Mouse (Mus musculus) cerebellum, postnatal 25 days (tissue): ENCODE results near the gene Zfp664.

Source experiments
- DNase-seq, 2 experiments: peaks; one replicate each; pipeline ENCODE4 v3.0.0; 2021; ENCODE audit warnings: mixed read lengths in 2 of 2

Zfp664 gene

GRCm38 (mm10) chr5:124862013-124862866 lies at the start of gene Zfp664, which contains the start of gene Ccdc92:
Gene Zfp664, plus strand, starts transcription at chr5:124862691.
Gene Ccdc92, minus strand, starts transcription at chr5:124862424.
- DNase-seq: peak; percentile 95 to 99

DNA sequence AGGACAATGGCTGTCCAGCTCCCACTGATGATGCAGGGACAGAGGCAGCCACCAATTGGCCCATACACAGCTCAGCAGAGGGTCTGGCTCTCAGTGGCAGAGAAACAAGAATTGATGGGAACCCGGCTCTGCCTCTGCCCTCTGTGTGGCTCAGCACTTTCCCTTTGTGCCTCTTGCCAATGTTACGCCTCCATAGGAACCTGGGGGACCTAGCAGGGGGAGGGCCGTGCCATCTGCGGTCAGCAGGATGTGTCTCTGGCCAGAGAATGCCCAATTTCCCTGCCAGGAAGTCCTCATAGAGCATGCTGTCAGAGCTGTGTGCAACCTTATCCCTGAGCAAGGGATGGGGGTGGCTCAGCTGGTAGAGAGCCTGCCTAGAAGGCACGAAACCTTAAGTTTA lies 47.7 kb upstream of the Zfp664 start:
- DNase-seq: peak; percentile 89 to 90

GRCm38 (mm10) chr5:124817050-124817449 lies 45.4 kb upstream of the Zfp664 start:
- DNase-seq: peak in 1 of 2 experiments; percentile 62

DNA sequence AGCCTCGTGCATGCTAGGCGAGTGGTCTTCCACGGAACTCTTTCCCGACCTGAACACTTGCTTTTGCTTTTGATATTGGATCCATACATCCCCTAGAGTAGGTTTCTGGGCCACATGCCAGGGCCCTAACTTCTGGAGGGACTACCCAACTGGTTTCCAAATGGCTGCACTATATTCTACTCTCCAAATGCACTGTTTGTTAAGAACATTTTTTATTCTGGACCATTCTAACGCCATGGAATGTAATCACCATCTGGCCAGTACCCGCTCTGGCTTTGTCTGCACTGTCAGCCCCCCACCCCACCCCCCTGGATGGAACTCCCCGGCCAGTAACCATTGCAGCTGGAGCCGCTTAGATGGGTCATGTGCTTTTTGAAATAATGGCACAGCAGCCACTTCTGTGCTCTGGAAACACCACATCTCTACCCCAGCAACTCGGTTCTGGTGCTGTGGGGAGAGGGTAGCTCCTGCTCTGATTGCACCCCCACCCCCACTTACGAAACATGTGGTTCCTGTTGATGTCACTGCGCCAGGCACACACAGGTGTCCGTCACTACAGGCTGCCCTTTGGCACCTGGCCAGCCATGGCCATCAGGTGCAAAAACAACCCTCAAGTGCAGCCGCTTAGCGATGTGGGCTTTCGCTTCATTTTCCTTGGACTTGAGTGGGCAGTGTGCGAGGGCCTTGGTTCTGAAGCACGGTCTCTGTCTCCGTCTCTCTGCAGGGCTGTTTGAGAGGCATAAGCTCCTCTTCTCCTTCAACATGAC lies 40.2 kb upstream of the Zfp664 start:
- peak; percentile 56 to 73 for DNase-seq

DNA sequence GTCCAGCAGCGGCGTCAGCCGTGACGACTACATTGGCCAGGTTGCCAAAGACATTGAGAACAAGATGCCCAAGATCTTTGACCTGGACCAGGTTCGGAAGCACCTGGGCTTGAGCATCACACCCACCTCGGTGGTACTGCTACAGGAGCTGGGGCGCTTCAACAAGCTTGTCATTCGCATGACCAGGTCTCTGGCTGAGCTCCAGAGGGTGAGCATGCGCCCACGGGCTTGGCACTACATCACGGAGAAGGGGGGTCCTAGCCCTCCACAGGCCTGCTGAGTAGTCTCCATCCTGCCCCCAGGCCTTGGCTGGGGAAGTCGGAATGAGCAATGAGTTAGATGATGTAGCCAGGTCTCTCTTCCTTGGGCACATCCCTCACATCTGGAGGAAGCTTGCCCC lies 32.2 kb upstream of the Zfp664 start:
- DNase-seq: peak in 1 of 2 experiments; percentile 60

DNA sequence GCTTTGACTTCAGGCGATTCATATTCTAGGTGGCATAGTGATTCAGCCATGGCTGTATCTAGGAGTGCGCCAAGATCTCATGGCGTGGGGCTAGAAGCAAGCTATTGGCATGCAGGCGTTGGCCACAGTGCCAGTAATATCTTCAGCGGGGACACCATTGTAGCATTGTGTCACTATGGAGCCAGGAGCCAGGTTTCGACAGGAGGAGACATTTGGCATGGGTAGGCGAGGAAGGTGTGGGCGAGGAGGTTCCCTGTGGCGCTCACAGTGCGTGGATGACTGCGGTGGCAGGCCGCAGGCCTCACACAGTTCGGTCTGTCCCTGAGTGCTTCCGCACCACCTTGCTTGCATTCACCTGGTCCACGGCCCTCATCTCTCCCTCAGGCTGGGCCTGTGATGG lies 27.3 kb upstream of the Zfp664 start:
- peak; percentile 94 for DNase-seq

DNA sequence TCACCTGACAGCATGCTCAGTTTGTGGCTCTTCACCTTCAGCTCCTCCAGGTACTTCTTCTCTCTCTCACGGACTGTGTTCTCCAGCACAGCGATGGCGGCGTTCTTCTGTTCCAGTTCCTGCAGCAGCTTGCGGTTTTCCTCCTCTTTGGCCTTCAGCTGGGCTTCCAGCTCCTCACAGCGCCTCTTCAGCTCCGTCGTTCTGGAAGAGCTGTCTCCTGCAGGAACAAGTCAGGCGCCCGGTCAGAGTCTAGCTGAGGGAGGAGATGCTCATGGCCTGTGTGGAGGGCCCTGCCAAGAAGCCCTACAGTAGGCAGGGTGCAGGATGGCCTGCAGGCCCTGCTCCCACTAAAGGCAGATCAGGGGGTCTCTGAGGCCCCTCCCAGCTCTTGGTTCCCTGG lies 26.4 kb upstream of the Zfp664 start:
- DNase-seq: peak; percentile 56 to 69

GRCm38 (mm10) chr5:124836621-124837020 lies 25.9 kb upstream of the Zfp664 start:
- peak; percentile 92 to 94 for DNase-seq

DNA sequence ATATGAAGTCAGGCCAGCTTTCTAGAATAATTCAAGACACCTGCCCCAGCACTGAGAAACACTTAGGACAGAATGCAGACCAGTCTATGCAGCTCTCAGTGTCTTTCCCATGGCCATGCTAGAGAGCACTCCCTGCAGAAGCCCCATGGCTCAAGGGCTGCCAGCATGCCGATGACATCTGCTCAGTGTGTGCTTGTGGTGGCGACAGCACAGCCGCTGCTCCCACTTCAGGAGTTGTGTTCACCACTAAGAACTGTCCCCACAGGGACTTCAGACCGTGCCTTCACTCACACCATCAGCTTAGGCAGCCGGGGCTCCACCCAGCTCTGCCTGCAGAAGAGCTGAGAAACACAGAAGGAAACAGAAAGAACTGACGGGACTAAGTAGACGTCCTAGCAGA lies 22.3 kb upstream of the Zfp664 start:
- no peak for DNase-seq

DNA sequence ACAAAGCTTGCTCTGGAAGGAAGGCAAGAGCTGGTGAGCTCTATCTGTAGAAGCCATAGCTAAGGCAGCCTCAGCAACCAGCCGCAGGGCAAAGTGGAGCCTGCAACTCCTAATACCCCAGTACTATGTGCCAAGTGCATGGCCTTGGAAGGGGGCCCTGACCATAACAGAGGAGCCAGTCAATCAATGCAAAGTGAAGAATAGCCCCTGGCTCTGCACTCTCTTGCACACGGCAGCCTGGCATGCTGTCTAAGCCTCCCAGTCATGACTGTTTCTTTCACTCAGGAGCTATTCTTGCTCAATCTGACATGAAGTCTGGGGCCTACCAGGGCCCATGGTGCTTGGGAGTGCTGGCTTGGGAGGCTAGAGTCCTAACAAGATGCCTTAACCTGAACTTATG lies 21.8 kb upstream of the Zfp664 start:
- peak in 1 of 2 experiments; percentile 27 for DNase-seq

DNA sequence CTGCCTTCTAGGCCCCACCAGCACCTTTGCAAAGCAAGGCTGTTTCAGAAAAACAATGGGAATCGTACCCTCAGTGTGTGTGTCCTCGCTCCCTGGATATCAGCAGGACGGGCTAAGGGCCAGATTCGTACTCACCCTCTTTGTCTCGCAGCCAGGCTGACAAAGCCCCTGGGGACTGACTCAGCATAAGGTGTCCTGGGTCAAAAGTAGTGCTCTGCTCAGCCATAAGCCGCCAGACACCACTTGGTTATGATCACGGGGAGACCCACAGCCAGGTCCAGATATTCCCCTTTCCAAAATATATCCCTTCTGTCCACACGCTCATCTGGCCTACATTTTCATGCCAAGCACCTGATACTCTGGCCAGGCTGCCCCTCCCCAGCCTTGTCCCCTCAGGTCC lies 19.1 kb upstream of the Zfp664 start:
- peak; percentile 66 to 74 for DNase-seq

- DNase-seq: no peak
Measured at GRCm38 (mm10) chr5:124844929-124845328, 17.6 kb upstream of the Zfp664 start.

DNA sequence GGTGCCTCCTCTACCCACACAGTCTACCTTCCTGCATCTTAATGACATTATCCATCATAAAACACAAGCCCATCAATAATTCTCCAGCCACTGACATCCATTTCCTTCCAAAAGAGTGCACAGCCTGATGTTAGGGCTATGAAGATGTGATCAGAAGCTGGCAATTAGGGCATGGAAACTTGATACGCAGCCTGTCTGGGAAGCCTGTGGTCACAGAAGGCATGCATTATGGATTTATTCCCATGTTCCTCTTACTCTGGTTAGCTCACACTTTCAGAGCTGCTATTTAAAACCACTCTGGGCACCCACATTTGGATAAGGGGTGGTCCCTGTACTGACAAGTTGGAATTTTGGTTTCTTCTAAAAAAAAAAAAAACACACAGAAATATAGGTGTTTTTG lies 15.5 kb upstream of the Zfp664 start:
- DNase-seq: no peak

GRCm38 (mm10) chr5:124848994-124849393 lies 13.5 kb upstream of the Zfp664 start:
- DNase-seq: no peak

GRCm38 (mm10) chr5:124851572-124851971 lies 10.9 kb upstream of the Zfp664 start:
- peak; percentile 57 to 64 for DNase-seq

- no peak for DNase-seq
Measured at GRCm38 (mm10) chr5:124852294-124852693, 10.2 kb upstream of the Zfp664 start.

GRCm38 (mm10) chr5:124853079-124853478 lies 9.4 kb upstream of the Zfp664 start:
- peak; percentile 82 to 88 for DNase-seq

- DNase-seq: no peak
Measured at GRCm38 (mm10) chr5:124854202-124854601, 8.3 kb upstream of the Zfp664 start.

DNA sequence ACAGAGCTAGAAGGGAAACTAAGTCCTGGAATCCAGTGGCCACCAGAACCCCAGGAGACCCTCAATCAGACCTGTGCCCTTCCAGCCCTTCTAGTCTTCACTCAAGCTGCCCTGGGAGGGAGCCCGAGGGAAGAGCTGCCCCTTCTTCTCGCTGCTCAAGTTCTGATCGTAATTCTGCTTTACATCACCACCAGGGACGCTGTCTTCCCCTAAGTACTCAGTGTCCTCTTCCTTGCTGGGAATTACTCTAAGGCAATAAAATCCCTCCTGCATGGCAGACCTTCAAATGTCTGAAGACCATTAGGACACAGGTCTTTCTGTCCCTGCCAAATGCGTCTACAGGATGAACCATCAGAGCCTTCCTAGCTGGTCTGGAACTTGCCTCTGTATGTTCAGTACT lies 2.5 kb upstream of the Zfp664 start:
- peak; percentile 46 to 56 for DNase-seq

GRCm38 (mm10) chr5:124861463-124861862 lies 1.0 kb upstream of the Zfp664 start:
- peak; percentile 78 to 82 for DNase-seq

GRCm38 (mm10) chr5:124862871-124863741 lies 615 bp downstream of the Zfp664 start:
- peak; percentile 66 to 77 for DNase-seq

- DNase-seq: peak; percentile 83 to 87
Measured at GRCm38 (mm10) chr5:124868981-124869380, 6.5 kb downstream of the Zfp664 start.

- DNase-seq: peak in 1 of 2 experiments; percentile 39
Measured at GRCm38 (mm10) chr5:124872033-124872432, 9.5 kb downstream of the Zfp664 start.
